Mouse (Mus musculus) erythroblast, embryonic 14.5 days (primary cell): ENCODE results near the gene Acsl1. TPM values are rescaled to one million over a fixed set of nuclear protein-coding genes. Genes with fewer than 3 reads are reported as not detected.

Experiments
- H3K27me3 ChIP-seq: 2 replicates; pipeline ENCODE4 v1.6.1; 2012; ENCODE audit warnings: inconsistent platforms; ENCODE audit not compliant: control insufficient read depth
- H3K36me3 ChIP-seq: 2 replicates; pipeline ENCODE4 v1.6.1; 2012; ENCODE audit warnings: mild to moderate bottlenecking, inconsistent platforms; ENCODE audit not compliant: control insufficient read depth
- H3K4me1 ChIP-seq: 2 replicates; pipeline ENCODE4 v1.6.1; 2012; ENCODE audit warnings: inconsistent platforms; ENCODE audit not compliant: control insufficient read depth
- H3K4me3 ChIP-seq: replicated peaks from 2 replicates; pipeline ENCODE3; 2012; ENCODE audit warnings: moderate library complexity, mild to moderate bottlenecking, inconsistent platforms
- H3K9me3 ChIP-seq: 2 replicates; pipeline ENCODE4 v1.6.1; 2012; ENCODE audit warnings: low read length, inconsistent platforms, mixed read lengths; ENCODE audit not compliant: control insufficient read depth
- GATA1 ChIP-seq: IDR thresholded peaks from 2 replicates; pipeline ENCODE4 v1.6.1; 2012; ENCODE audit warnings: low read length, inconsistent platforms, mixed read lengths
- TAL1 ChIP-seq: IDR thresholded peaks from 3 replicates; pipeline ENCODE4 v1.6.1; 2012; ENCODE audit warnings: low read length, inconsistent platforms, mixed read lengths
- polyA plus RNA-seq: library from polyadenylated mRNA; stranded (reverse); fragments of >175 nt; gene quantifications from 2 replicates; pipeline ENCODE4 v1.2.3, GENCODE M21; 2012

The Acsl1 gene
- polyA plus RNA-seq, 1 experiment, result 2.0 TPM

- no peak overlapping the region for H3K4me3 ChIP-seq
- no peaks in the 10 kb centered on the region for H3K27me3 ChIP-seq
- no peaks in the 10 kb centered on the region for H3K36me3 ChIP-seq
- TF ChIP-seq GATA1 (no peak), TAL1 (no peak)
- peaks cover 9% of the 10 kb centered on the region for H3K4me1 ChIP-seq
- H3K9me3 ChIP-seq, result no peaks in the 10 kb centered on the region
Observed at GRCm38 (mm10) chr8:46447334-46447733, 23.5 kb upstream of the Acsl1 start.

GRCm38 (mm10) chr8:46448606-46449005 is 22.2 kb upstream of the Acsl1 start:
- Histone ChIP-seq H3K27me3 (no peaks in the 10 kb centered on the region), H3K9me3 (peaks cover under 1% of the 10 kb centered on the region; the same call in 1 of the 2 replicates), H3K4me3 (no peak overlapping the region), H3K4me1 (peaks cover 9% of the 10 kb centered on the region), H3K36me3 (no peaks in the 10 kb centered on the region)
- no peak for TF ChIP-seq TAL1
- no peak for TF ChIP-seq GATA1

- TF ChIP-seq GATA1 (no peak), TAL1 (no peak)
- Histone ChIP-seq H3K27me3 (no peaks in the 10 kb centered on the region), H3K4me3 (no peak overlapping the region), H3K4me1 (peaks cover 9% of the 10 kb centered on the region), H3K36me3 (no peaks in the 10 kb centered on the region), H3K9me3 (peaks cover 2% of the 10 kb centered on the region)
Observed at GRCm38 (mm10) chr8:46449063-46449462, 21.8 kb upstream of the Acsl1 start.

GRCm38 (mm10) chr8:46449723-46450251 is 21.1 kb upstream of the Acsl1 start:
- Histone ChIP-seq H3K4me1 (peaks cover 9% of the 10 kb centered on the region), H3K27me3 (peaks cover 3% of the 10 kb centered on the region; the same call in 1 of the 2 replicates), H3K9me3 (peaks cover 8% of the 10 kb centered on the region), H3K4me3 (no peak overlapping the region), H3K36me3 (no peaks in the 10 kb centered on the region)
- TF ChIP-seq TAL1 (no peak), GATA1 (no peak)

- H3K36me3 ChIP-seq, result no peaks in the 10 kb centered on the region
- TF ChIP-seq TAL1, result no peak
- H3K4me3 ChIP-seq, result no peak overlapping the region
- peaks cover 8% of the 10 kb centered on the region for H3K9me3 ChIP-seq
- no peaks in the 10 kb centered on the region for H3K4me1 ChIP-seq
- H3K27me3 ChIP-seq, result peaks cover 3% of the 10 kb centered on the region; the same call in 1 of the 2 replicates
Observed at GRCm38 (mm10) chr8:46458215-46458811, 12.5 kb upstream of the Acsl1 start.

- Histone ChIP-seq H3K4me1 (peaks cover 29% of the 10 kb centered on the region), H3K9me3 (no peaks in the 10 kb centered on the region)
Observed at GRCm38 (mm10) chr8:46468400-46468799, 2.4 kb upstream of the Acsl1 start.

DNA sequence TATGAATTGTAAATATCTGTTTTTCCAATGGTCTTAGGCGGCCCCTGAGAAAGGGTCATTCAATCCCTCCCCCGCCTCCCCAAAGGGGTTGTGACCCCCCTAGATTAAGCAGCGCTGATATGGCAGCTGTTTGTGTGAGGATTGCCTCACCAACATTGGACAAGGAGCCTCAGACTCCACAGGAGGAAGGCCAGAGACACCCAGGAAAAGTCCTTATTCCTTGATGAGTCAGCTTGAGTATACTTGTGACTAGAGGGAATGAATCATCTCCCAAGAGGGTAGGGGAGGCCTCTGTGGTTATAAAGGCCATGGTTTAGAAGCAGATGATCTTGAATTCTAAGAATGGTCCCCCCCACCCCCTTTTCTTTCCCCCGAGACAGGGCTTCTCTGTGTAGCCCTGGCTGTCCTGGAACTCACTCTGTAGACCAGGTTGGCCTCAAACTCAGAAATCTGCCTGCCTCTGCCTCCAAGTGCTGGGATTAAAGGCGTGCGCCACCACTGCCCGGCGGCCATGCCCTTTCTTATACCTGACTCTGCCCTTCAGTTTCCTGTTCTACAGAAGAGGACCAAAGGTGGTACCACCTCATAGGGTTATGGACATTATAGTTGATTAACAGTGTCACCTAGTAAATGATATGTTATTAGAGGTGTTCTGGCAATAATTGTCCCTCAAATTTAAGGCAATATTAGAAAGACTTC is 1.6 kb upstream of the Acsl1 start:
- H3K36me3 ChIP-seq, result peaks cover 14% of the 10 kb centered on the region
- TF ChIP-seq GATA1, result no peak
- no peak for TF ChIP-seq TAL1
- H3K4me1 ChIP-seq, result peaks cover 36% of the 10 kb centered on the region
- H3K27me3 ChIP-seq, result no peaks in the 10 kb centered on the region
- no peaks in the 10 kb centered on the region for H3K9me3 ChIP-seq
- H3K4me3 ChIP-seq, result no peak overlapping the region

More at GRCm38 (mm10) chr8:46468400-46468799, 2.4 kb upstream of the Acsl1 start:
- TF ChIP-seq GATA1, result no peak
- no peak for TF ChIP-seq TAL1
- Histone ChIP-seq H3K36me3 (peaks cover 9% of the 10 kb centered on the region), H3K4me3 (no peak overlapping the region), H3K27me3 (no peaks in the 10 kb centered on the region)

DNA sequence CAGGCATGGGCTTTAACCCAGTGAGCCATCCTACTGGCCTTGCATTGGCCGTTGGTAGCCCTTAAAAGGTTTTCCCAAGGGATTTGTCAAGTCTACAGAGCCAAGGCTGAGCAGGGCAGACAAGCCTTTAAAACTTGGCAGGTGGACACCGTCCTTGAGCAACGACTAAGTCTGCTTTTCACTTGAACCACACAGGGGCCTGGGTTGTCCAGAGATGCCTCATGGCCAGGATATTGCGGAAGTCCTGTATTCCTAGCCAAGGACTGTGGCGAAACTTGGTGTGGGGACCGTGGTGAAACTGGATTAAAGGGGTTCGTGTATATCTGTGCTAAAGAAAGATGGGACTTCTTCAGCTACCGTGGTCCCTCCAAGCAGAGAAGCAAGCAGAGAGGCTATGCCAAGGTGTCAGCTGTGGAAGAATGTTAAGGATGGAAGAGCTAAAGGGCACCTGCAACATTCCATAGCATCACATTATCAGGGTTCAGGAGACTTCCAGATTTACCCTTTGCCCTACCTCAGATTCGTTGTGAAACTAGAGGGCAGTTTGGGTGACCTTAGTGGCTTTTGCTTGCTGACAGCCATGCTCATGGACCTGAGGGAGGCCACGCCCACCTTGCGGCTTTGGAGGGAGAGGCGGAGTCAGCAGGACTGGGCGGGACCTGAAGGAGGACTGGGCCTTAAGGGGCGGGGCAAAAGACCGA is 596 bp upstream of the Acsl1 start:
- Histone ChIP-seq H3K27me3 (no peaks in the 10 kb centered on the region), H3K9me3 (no peaks in the 10 kb centered on the region), H3K36me3 (peaks cover 22% of the 10 kb centered on the region), H3K4me3 (peak overlapping the region; percentile 97), H3K4me1 (peaks cover 46% of the 10 kb centered on the region)
- TF ChIP-seq GATA1 (no peak), TAL1 (no peak)

DNA sequence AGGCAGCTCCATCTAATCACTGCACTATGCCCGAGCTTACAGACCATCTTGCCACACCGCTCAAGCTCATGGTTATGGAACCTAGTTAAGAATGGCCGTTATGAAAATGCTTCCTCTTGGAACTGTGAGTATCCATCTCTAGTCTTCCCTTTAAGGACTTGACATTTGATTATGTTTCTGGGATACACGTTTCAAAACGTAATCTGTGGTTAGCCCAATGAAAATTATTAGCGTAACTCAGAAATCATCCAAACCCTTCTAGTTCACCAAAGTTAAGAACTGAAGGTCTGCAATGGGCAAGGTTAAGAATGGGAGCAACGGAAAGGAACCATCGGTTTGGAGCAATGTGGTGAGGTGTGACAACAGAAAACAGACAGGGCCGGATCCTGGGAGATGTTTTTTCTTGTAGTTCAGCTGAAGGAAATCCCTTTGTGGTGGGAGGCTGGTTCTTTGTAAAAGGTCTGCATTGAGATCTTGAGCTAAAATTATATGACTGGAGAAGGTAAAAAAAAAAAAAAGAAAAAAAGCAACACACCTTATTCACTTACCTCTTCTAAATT is 1.2 kb downstream of the Acsl1 start:
- peak overlapping the region; percentile 97 for H3K4me3 ChIP-seq

More for the DNA sequence above, 1.2 kb downstream of the Acsl1 start:
- TF ChIP-seq TAL1 (no peak), GATA1 (no peak)
- no peaks in the 10 kb centered on the region for H3K27me3 ChIP-seq
- H3K36me3 ChIP-seq, result peaks cover 39% of the 10 kb centered on the region
- H3K4me1 ChIP-seq, result peaks cover 63% of the 10 kb centered on the region
- no peaks in the 10 kb centered on the region for H3K9me3 ChIP-seq
